Mouse (Mus musculus) bone marrow, adult 2 months (tissue): Measurements from ENCODE around the gene Cdk13. TPM values are rescaled to one million over a fixed set of nuclear protein-coding genes. Genes with fewer than 3 reads are reported as not detected.

Experiments used
- H3K27ac ChIP-seq: fragments of 200-500 bp; 2 replicates; pipeline ENCODE4 v1.5.1; 2012; ENCODE audit warnings: low read depth, mild to moderate bottlenecking, control low read depth, inconsistent platforms, low read length; ENCODE audit not compliant: control insufficient read depth, poor library complexity, insufficient read depth
- H3K4me1 ChIP-seq: fragments of 200-500 bp; 2 replicates; pipeline ENCODE4 v1.6.1; 2011; ENCODE audit warnings: low read length; ENCODE audit not compliant: control insufficient read depth, insufficient read depth
- H3K4me3 ChIP-seq: fragments of 200-500 bp; replicated peaks from 2 replicates; pipeline ENCODE3; 2011; ENCODE audit warnings: mild to moderate bottlenecking, low read depth, low read length, control low read depth; ENCODE audit not compliant: control insufficient read depth
- CTCF ChIP-seq: fragments of 200-500 bp; IDR thresholded peaks from 2 replicates; pipeline ENCODE4 v1.5.1; 2011; ENCODE audit warnings: low read length, control low read depth; ENCODE audit not compliant: control insufficient read depth, insufficient read depth
- POLR2A ChIP-seq: fragments of 200-500 bp; IDR thresholded peaks from 2 replicates; pipeline ENCODE4 v1.6.1; 2011; ENCODE audit warnings: low read depth, mild to moderate bottlenecking, control low read depth, low read length, borderline replicate concordance; ENCODE audit not compliant: control insufficient read depth
- WGBS: fragments of 180-500 bp; shearing (Covaris S2); methylation state at CpG from one replicate; pipeline ENCODE4 v1.1.7; 2018; 5-methylcytosine and 5-hydroxymethylcytosine counted together
- polyA plus RNA-seq: library from polyadenylated mRNA; stranded (reverse); fragments of >200 nt; gene quantifications from 2 replicates; pipeline ENCODE4 v1.2.4, GENCODE M21; 2011; ENCODE audit warnings: low replicate concordance; ENCODE audit not compliant: missing spikeins, insufficient read depth, insufficient read length

Cdk13 gene
- 12.4 and 15.5 TPM in 2 replicates for polyA plus RNA-seq

GRCm38 (mm10) chr13:17804909-17805613 lies at the start of gene Cdk13:
Cdk13 (minus strand) TSS chr13:17805097.
- Histone ChIP-seq H3K4me1 (no peaks in the 10 kb centered on the region; the same call in 1 of the 2 replicates), H3K4me3 (peak within 1 kb of the TSS; percentile 99), H3K27ac (peak within 1 kb of the TSS; percentile 96)
- TF ChIP-seq POLR2A = peak; percentile 96
- TF ChIP-seq CTCF = no peak
- under 1% methylated on average over 105 of the region's 110 CpGs for WGBS

GRCm38 (mm10) chr13:17843336-17843735 lies 38.4 kb upstream of the Cdk13 start:
- whole genome bisulfite sequencing = 83% methylated on average over 2 of the region's 2 CpGs
- TF ChIP-seq CTCF (no peak), POLR2A (no peak)

GRCm38 (mm10) chr13:17842756-17843155 lies 37.9 kb upstream of the Cdk13 start:
- Histone ChIP-seq H3K4me1 (no peaks in the 10 kb centered on the region), H3K27ac (no peak overlapping the region), H3K4me3 (no peak overlapping the region)
- TF ChIP-seq CTCF (no peak), POLR2A (no peak)
- WGBS = 75% methylated on average over 4 of the region's 4 CpGs

More at GRCm38 (mm10) chr13:17843336-17843735, 38.4 kb upstream of the Cdk13 start:
- H3K27ac ChIP-seq = no peak overlapping the region
- H3K4me1 ChIP-seq = no peaks in the 10 kb centered on the region
- H3K4me3 ChIP-seq = no peak overlapping the region

GRCm38 (mm10) chr13:17839137-17839536 lies 34.2 kb upstream of the Cdk13 start:
- no peaks in the 10 kb centered on the region; the same call in 1 of the 2 replicates for H3K4me1 ChIP-seq
- H3K4me3 ChIP-seq = no peak overlapping the region
- WGBS = 79% methylated on average over 5 of the region's 5 CpGs
- no peak overlapping the region for H3K27ac ChIP-seq
- no peak for TF ChIP-seq POLR2A
- no peak for TF ChIP-seq CTCF

- H3K27ac ChIP-seq = no peak overlapping the region
- 32% methylated on average over 4 of the region's 4 CpGs for WGBS
Measured at GRCm38 (mm10) chr13:17838484-17838851, 33.6 kb upstream of the Cdk13 start.

DNA sequence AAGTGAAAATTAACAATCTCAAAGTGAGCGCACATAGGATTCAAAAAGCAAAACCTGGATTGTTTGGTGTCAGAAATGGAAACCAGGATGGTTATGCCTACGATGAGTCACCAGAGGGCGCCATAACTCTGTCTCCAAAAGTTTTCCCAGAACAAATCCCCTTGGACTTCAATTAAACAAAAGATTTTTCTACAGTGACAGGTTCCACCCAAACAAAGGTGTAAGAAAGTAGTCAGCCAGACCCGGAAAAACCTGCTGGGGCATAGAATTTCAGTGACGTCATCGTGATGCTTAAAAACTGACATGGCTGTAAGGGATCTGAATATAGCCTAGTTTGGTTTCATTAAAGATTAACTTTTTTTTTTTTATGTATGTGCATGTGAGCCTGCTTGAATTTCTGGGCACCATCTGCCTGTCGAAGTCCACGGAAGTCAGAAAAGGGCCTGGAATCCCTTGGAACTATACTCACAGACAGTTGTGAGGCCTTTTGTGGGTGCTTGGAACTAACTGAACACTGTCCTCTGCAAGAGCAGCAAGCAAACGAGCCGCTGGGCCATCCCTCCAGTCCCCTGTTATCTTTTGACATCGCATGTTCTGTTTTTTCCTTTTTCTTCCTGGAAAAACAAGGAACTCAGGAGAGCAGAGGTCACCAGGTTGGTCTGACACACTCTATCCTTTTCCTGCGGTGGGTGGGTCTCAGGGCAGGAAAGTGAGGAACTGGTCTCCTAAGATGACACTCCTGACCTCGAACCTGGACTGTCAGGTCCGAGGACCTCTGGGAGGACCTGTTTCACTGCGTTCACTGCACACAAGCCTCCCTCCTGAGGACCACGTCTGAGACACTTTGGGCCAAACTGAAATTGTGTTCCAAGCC lies 33.0 kb upstream of the Cdk13 start:
- WGBS = 58% methylated on average over 16 of the region's 16 CpGs
- Histone ChIP-seq H3K4me1 (no peaks in the 10 kb centered on the region; the same call in 1 of the 2 replicates), H3K27ac (no peak overlapping the region), H3K4me3 (no peak overlapping the region)
- peak; percentile 27 for TF ChIP-seq CTCF
- TF ChIP-seq POLR2A = no peak

More at GRCm38 (mm10) chr13:17838484-17838851, 33.6 kb upstream of the Cdk13 start:
- no peak overlapping the region for H3K4me3 ChIP-seq
- H3K4me1 ChIP-seq = no peaks in the 10 kb centered on the region; the same call in 1 of the 2 replicates
- TF ChIP-seq CTCF = peak; percentile 20; the same call in 1 of the 2 replicates
- TF ChIP-seq POLR2A = no peak

GRCm38 (mm10) chr13:17836808-17837207 lies 31.9 kb upstream of the Cdk13 start:
- Histone ChIP-seq H3K27ac (no peak overlapping the region), H3K4me1 (no peaks in the 10 kb centered on the region; the same call in 1 of the 2 replicates), H3K4me3 (no peak overlapping the region)
- TF ChIP-seq POLR2A = no peak
- WGBS = 18% methylated on average over 7 of the region's 7 CpGs

- TF ChIP-seq POLR2A (no peak), CTCF (no peak)
- Histone ChIP-seq H3K27ac (no peak overlapping the region), H3K4me1 (no peaks in the 10 kb centered on the region; the same call in 1 of the 2 replicates), H3K4me3 (no peak overlapping the region)
- 55% methylated on average over 3 of the region's 3 CpGs for WGBS
Measured at GRCm38 (mm10) chr13:17832940-17833339, 28.0 kb upstream of the Cdk13 start.

DNA sequence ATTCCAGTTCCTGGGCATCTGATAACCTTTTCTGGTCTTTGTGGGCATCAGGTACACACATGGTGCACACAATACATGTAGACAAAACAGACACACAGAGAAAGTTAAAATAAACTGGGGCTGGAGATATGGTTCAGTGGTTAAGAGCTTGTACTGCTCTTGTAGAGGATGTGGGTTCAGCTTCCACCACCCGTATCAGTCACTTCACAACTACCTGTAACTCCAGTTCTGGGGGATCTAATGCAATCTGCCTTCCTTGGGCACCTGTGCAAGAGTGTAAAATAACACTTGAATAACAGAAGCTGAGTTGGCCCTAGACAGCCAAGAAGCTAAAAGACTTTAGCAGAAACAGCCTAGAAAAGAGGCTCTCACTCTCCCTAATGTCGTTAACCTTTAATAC lies 12.3 kb upstream of the Cdk13 start:
- H3K4me3 ChIP-seq = no peak overlapping the region
- no peaks in the 10 kb centered on the region; the same call in 1 of the 2 replicates for H3K4me1 ChIP-seq
- WGBS = 59% methylated on average over 2 of the region's 2 CpGs
- no peak overlapping the region for H3K27ac ChIP-seq
- TF ChIP-seq CTCF (no peak), POLR2A (no peak)
